Mouse (Mus musculus) brain, embryonic 14.5 days (tissue): ENCODE results near the gene Lrrc49.
A peak's percentile ranks its signal among the peaks of the same experiment; 100 is the strongest.

Experiments used
- CTCF ChIP-seq: fragments of 200-500 bp; IDR thresholded peaks from 2 replicates; pipeline ENCODE4 v1.5.1; 2012; ENCODE audit warnings: inconsistent platforms, mild to moderate bottlenecking, moderate library complexity, borderline replicate concordance; ENCODE audit not compliant: insufficient read depth, insufficient read length; ENCODE audit errors: extremely low read depth
- POLR2A ChIP-seq: fragments of 200-500 bp; IDR thresholded peaks from 2 replicates; pipeline ENCODE4 v1.6.1; 2012; ENCODE audit warnings: mild to moderate bottlenecking, inconsistent platforms, borderline replicate concordance; ENCODE audit not compliant: poor library complexity, insufficient read depth, insufficient read length, severe bottlenecking; ENCODE audit errors: extremely low read depth

DNA sequence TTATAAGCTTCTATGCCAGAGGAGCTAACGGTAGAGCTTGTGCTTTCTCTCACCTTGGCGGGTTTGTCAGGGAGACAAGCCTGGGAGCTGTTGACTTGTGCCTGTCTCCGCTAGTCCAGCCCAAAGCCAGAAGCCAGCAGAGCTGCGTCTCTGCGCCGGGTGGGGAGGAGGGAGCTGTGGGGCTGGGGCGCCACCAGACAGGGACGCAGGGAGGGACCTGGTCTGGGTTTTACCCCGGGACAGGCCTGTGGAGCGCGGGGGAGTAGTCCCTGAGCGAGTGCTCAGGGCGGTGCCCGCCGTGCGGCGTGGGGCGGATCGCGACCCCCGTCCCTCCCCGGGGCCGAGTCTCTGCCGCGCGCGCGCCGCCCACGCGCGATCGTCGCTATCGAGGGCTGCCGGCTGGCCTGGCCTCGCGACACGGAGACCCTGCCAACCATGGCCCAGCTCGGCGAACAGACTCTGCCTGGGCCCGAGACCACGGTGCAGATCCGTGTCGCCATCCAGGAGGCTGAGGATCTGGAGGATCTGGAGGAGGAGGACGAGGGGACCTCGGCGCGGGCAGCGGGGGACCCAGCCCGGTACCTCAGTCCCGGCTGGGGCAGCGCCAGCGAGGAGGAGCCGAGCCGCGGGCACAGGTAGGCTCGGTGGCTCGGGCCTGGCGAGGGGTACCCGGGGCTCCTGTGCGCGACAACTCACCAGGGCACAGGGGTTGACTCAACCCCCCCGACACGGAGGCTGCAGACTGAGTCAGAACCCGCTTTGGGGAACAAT, 25.0 kb upstream of the Lrrc49 start, which contains the start of gene Larp6:
- peak; percentile 23; the same call in 1 of the 2 replicates for TF ChIP-seq POLR2A
- TF ChIP-seq CTCF, result no peak
